Mouse (Mus musculus): ENCODE measurements around the gene Grap.

GRCm38 (mm10) chr11:61667248-61667647 is 14.2 kb downstream of the Grap start:
- TF ChIP-seq CTCF (IDR thresholded peaks at IDR 0.05; ENCODE audit: extremely low read depth, insufficient read depth, insufficient read length, insufficient replicate concordance) (no peak), POLR2A (IDR thresholded peaks at IDR 0.05; ENCODE audit: low read depth, low read length) (no peak)

Measured in spleen, adult 2 months (tissue).